Mouse (Mus musculus) testis, adult 2 months (tissue): ENCODE data around the gene Tsga10.

Source experiments
- CTCF ChIP-seq: fragments of 200-500 bp; IDR thresholded peaks from 2 replicates; pipeline ENCODE4 v1.5.1; 2012; ENCODE audit warnings: low read depth, mild to moderate bottlenecking, inconsistent platforms, low read length, moderate library complexity; ENCODE audit not compliant: control insufficient read depth, insufficient read depth, insufficient replicate concordance
- POLR2A ChIP-seq: fragments of 200-500 bp; IDR thresholded peaks from 2 replicates; pipeline ENCODE4 v1.6.1; 2012; ENCODE audit warnings: low read depth, mild to moderate bottlenecking, inconsistent platforms, low read length, moderate library complexity; ENCODE audit not compliant: control insufficient read depth

GRCm38 (mm10) chr1:37884451-37884850 is 18.2 kb upstream of the Tsga10 start:
- TF ChIP-seq CTCF: no peak
- no peak for TF ChIP-seq POLR2A
